Mouse (Mus musculus) neural tube, embryonic 15.5 days (tissue): ENCODE data around the gene Gimap5. TPM values are rescaled to one million over a fixed set of nuclear protein-coding genes. Genes with fewer than 3 reads are reported as not detected.

Experiments used
- ATAC-seq: fragments of 200-750 bp; cut with Nextera tagmentation; 2 replicates; pipeline ENCODE4 v1.8.0; 2017; ENCODE audit warnings: mild to moderate bottlenecking, moderate TSS enrichment, moderate library complexity; ENCODE audit not compliant: low FRiP score
- H3K27ac ChIP-seq: fragments of 300-500 bp; sonication (generic); replicated peaks from 2 replicates; pipeline ENCODE4 v1.5.1; 2015; ENCODE audit warnings: mild to moderate bottlenecking, inconsistent platforms
- H3K27me3 ChIP-seq: fragments of 300-500 bp; sonication (generic); replicated peaks from 2 replicates; pipeline ENCODE4 v1.6.1; 2015; ENCODE audit warnings: inconsistent platforms
- H3K36me3 ChIP-seq: fragments of 300-500 bp; sonication (generic); 2 replicates; pipeline ENCODE4 v1.6.1; 2015; ENCODE audit warnings: inconsistent platforms
- H3K4me1 ChIP-seq: fragments of 300-500 bp; sonication (generic); 2 replicates; pipeline ENCODE4 v1.6.1; 2015; ENCODE audit warnings: inconsistent platforms
- H3K4me2 ChIP-seq: fragments of 300-500 bp; sonication (generic); 2 replicates; pipeline ENCODE4 v1.6.1; 2015; ENCODE audit warnings: inconsistent platforms, mild to moderate bottlenecking, moderate library complexity
- H3K4me3 ChIP-seq: fragments of 300-500 bp; sonication (generic); replicated peaks from 2 replicates; pipeline ENCODE4 v1.5.1; 2015; ENCODE audit warnings: mild to moderate bottlenecking, inconsistent platforms
- H3K9ac ChIP-seq: fragments of 300-500 bp; sonication (generic); replicated peaks from 2 replicates; pipeline ENCODE4 v1.6.1; 2015; ENCODE audit warnings: mild to moderate bottlenecking, inconsistent platforms
- H3K9me3 ChIP-seq: fragments of 300-500 bp; sonication (generic); replicated peaks from 2 replicates; pipeline ENCODE4 v1.6.1; 2016; ENCODE audit warnings: inconsistent platforms
- WGBS: fragments of 180-500 bp; shearing (Covaris S2); methylation state at CpG from one replicate; pipeline ENCODE4 v1.1.7; 2015; ENCODE audit warnings: mixed read lengths; 5-methylcytosine and 5-hydroxymethylcytosine counted together
- polyA plus RNA-seq: library from polyadenylated mRNA; unstranded; fragments of >200 nt; fragmentation: Nextera tagmentation; extraction: Ambion mirVana; gene quantifications from 2 replicates; pipeline ENCODE4 v1.2.1, GENCODE M21; 2015

Gene Gimap5
- 1.7 and 4.5 TPM in 2 replicates for polyA plus RNA-seq

GRCm38 (mm10) chr6:48745959-48746889 is at the start of gene Gimap5:
Gene Gimap5, plus strand, starts transcription at chr6:48746197.
- Histone ChIP-seq H3K9me3 (no peaks in the 10 kb centered on the region), H3K4me1 (peaks cover 15% of the 10 kb centered on the region), H3K27me3 (peaks cover 20% of the 10 kb centered on the region; the same call in 1 of the 2 replicates), H3K36me3 (no peaks in the 10 kb centered on the region), H3K9ac (no peak within 1 kb of the TSS; the same call in 1 of the 2 replicates), H3K27ac (0 out of 2 replicates have a peak within 1 kb of the TSS, but pooled peaks have one; percentile 33), H3K4me2 (no peak within 1 kb of the TSS), H3K4me3 (no peak within 1 kb of the TSS; the same call in 1 of the 2 replicates)
- WGBS: 55% methylated on average over 16 of the region's 16 CpGs
- ATAC-seq: no peak

- H3K9me3 ChIP-seq: no peaks in the 10 kb centered on the region; the same call in 1 of the 2 replicates
- H3K27ac ChIP-seq: no peak overlapping the region
- no peak overlapping the region for H3K9ac ChIP-seq
- H3K4me1 ChIP-seq: no peaks in the 10 kb centered on the region
- WGBS: 87% methylated on average over 4 of the region's 4 CpGs
- no peak for ATAC-seq
- no peak overlapping the region for H3K4me3 ChIP-seq
- H3K36me3 ChIP-seq: no peaks in the 10 kb centered on the region
- no peak overlapping the region for H3K4me2 ChIP-seq
- no peaks in the 10 kb centered on the region for H3K27me3 ChIP-seq
Observed at GRCm38 (mm10) chr6:48696830-48697554, 49.0 kb upstream of the Gimap5 start.

- H3K4me1 ChIP-seq: no peaks in the 10 kb centered on the region
- H3K27me3 ChIP-seq: no peaks in the 10 kb centered on the region
- no peak overlapping the region for H3K9ac ChIP-seq
- no peak for ATAC-seq
- no peak overlapping the region for H3K4me3 ChIP-seq
- H3K9me3 ChIP-seq: no peaks in the 10 kb centered on the region; the same call in 1 of the 2 replicates
- H3K4me2 ChIP-seq: no peak overlapping the region
- 64% methylated on average over 1 of the region's 1 CpGs for WGBS
- no peaks in the 10 kb centered on the region for H3K36me3 ChIP-seq
- H3K27ac ChIP-seq: no peak overlapping the region
Observed at GRCm38 (mm10) chr6:48697555-48697930, 48.5 kb upstream of the Gimap5 start.

GRCm38 (mm10) chr6:48698066-48698856 is 47.7 kb upstream of the Gimap5 start:
- no peaks in the 10 kb centered on the region; the same call in 1 of the 2 replicates for H3K9me3 ChIP-seq
- no peak overlapping the region for H3K27ac ChIP-seq
- H3K4me1 ChIP-seq: no peaks in the 10 kb centered on the region
- H3K9ac ChIP-seq: no peak overlapping the region
- no peak overlapping the region for H3K4me3 ChIP-seq
- no peaks in the 10 kb centered on the region for H3K27me3 ChIP-seq
- H3K4me2 ChIP-seq: no peak overlapping the region
- no peak for ATAC-seq
- H3K36me3 ChIP-seq: no peaks in the 10 kb centered on the region
- 86% methylated on average over 7 of the region's 7 CpGs for WGBS

- H3K9ac ChIP-seq: no peak overlapping the region
- H3K27me3 ChIP-seq: no peaks in the 10 kb centered on the region
- no peaks in the 10 kb centered on the region for H3K36me3 ChIP-seq
- no peaks in the 10 kb centered on the region; the same call in 1 of the 2 replicates for H3K9me3 ChIP-seq
- H3K4me1 ChIP-seq: no peaks in the 10 kb centered on the region
- no peak overlapping the region for H3K27ac ChIP-seq
- 88% methylated on average over 3 of the region's 3 CpGs for WGBS
- no peak overlapping the region for H3K4me3 ChIP-seq
- ATAC-seq: no peak
- H3K4me2 ChIP-seq: no peak overlapping the region
Observed at GRCm38 (mm10) chr6:48698888-48699287, 47.1 kb upstream of the Gimap5 start.

- no peaks in the 10 kb centered on the region for H3K36me3 ChIP-seq
- 61% methylated on average over 5 of the region's 5 CpGs for WGBS
- H3K9ac ChIP-seq: no peak overlapping the region
- no peak overlapping the region for H3K4me3 ChIP-seq
- H3K27ac ChIP-seq: 0 out of 2 replicates have a peak overlapping the region, but pooled peaks have one; percentile 18
- no peaks in the 10 kb centered on the region for H3K4me1 ChIP-seq
- no peak overlapping the region for H3K4me2 ChIP-seq
- ATAC-seq: no peak
- H3K27me3 ChIP-seq: no peaks in the 10 kb centered on the region
- H3K9me3 ChIP-seq: no peaks in the 10 kb centered on the region; the same call in 1 of the 2 replicates
Observed at GRCm38 (mm10) chr6:48700251-48701075, 45.5 kb upstream of the Gimap5 start.

- Histone ChIP-seq H3K4me3 (no peak overlapping the region), H3K27me3 (no peaks in the 10 kb centered on the region), H3K36me3 (no peaks in the 10 kb centered on the region), H3K4me1 (no peaks in the 10 kb centered on the region), H3K4me2 (no peak overlapping the region), H3K9me3 (no peaks in the 10 kb centered on the region), H3K27ac (no peak overlapping the region), H3K9ac (no peak overlapping the region)
- ATAC-seq: no peak
- 87% methylated on average over 7 of the region's 7 CpGs for WGBS
Observed at GRCm38 (mm10) chr6:48702146-48702545, 43.9 kb upstream of the Gimap5 start.

- Histone ChIP-seq H3K4me3 (no peak overlapping the region), H3K4me2 (no peak overlapping the region), H3K9ac (no peak overlapping the region), H3K4me1 (no peaks in the 10 kb centered on the region), H3K36me3 (no peaks in the 10 kb centered on the region), H3K27me3 (no peaks in the 10 kb centered on the region), H3K27ac (no peak overlapping the region), H3K9me3 (no peaks in the 10 kb centered on the region)
- no peak for ATAC-seq
- WGBS: 79% methylated on average over 5 of the region's 5 CpGs
Observed at GRCm38 (mm10) chr6:48702601-48703000, 43.4 kb upstream of the Gimap5 start.

GRCm38 (mm10) chr6:48704146-48704545 is 41.9 kb upstream of the Gimap5 start:
- ATAC-seq: no peak
- H3K4me3 ChIP-seq: no peak overlapping the region
- no peaks in the 10 kb centered on the region for H3K36me3 ChIP-seq
- no peaks in the 10 kb centered on the region for H3K4me1 ChIP-seq
- H3K9ac ChIP-seq: no peak overlapping the region
- H3K9me3 ChIP-seq: no peaks in the 10 kb centered on the region
- H3K27ac ChIP-seq: no peak overlapping the region
- H3K4me2 ChIP-seq: no peak overlapping the region
- no peaks in the 10 kb centered on the region for H3K27me3 ChIP-seq

- no peak overlapping the region for H3K9ac ChIP-seq
- H3K4me3 ChIP-seq: no peak overlapping the region
- no peaks in the 10 kb centered on the region for H3K4me1 ChIP-seq
- no peaks in the 10 kb centered on the region for H3K27me3 ChIP-seq
- H3K36me3 ChIP-seq: no peaks in the 10 kb centered on the region
- H3K27ac ChIP-seq: no peak overlapping the region
- WGBS: 71% methylated on average over 3 of the region's 3 CpGs
- no peaks in the 10 kb centered on the region for H3K9me3 ChIP-seq
- no peak for ATAC-seq
- no peak overlapping the region for H3K4me2 ChIP-seq
Observed at GRCm38 (mm10) chr6:48706130-48706529, 39.9 kb upstream of the Gimap5 start.
